Mouse (Mus musculus): ENCODE results near the gene Cdk5r1. TPM values are rescaled to one million over a fixed set of nuclear protein-coding genes. Genes with fewer than 3 reads are reported as not detected.
A peak's percentile ranks its signal among the peaks of the same experiment; 100 is the strongest.

Gene Cdk5r1
- total and polyA plus RNA-seq, 3 experiments, result 1.1 to 1.2 TPM; not detected in 1

- Histone ChIP-seq H3K9me3 (replicated peaks; ENCODE audit: insufficient read depth, low read length) (no peaks in the 10 kb centered on the region), H3K4me1 (ENCODE audit: control insufficient read depth in 1 of 2, insufficient read depth in 2 of 2, low read length in 2 of 2) (peaks cover 0 to 17% of the 10 kb centered on the region in 2 experiments; a peak in 1 of 4 replicates), H3K36me3 (ENCODE audit: control insufficient read depth in 1 of 2, insufficient read depth in 2 of 2, low read length in 2 of 2) (peaks cover under 1 to 10% of the 10 kb centered on the region in 2 experiments; a peak in 3 of 4 replicates), H3K9ac (ENCODE audit: control insufficient read depth, low read depth, low read length, poor library complexity, severe bottlenecking) (no peak overlapping the region; the same call in 1 of the 2 replicates), H3K27ac (ENCODE audit: control insufficient read depth, low read depth, low read length) (no peak overlapping the region), H3K27me3 (ENCODE audit: control insufficient read depth in 1 of 2, insufficient read depth in 2 of 2, low read length in 2 of 2) (no peaks in the 10 kb centered on the region), H3K79me2 (ENCODE audit: control insufficient read depth, insufficient read depth, low read length, poor library complexity) (peaks cover 2% of the 10 kb centered on the region; the same call in 1 of the 2 replicates), H3K4me3 (ENCODE audit: control insufficient read depth in 1 of 2, insufficient read depth in 1 of 2, low read depth in 2 of 2, low read length in 2 of 2) (no peak overlapping the region)
- DNase-seq (ENCODE audit: low read depth, low spot score), result peak; percentile 26
- TF ChIP-seq MXI1 (IDR thresholded peaks at IDR 0.05; ENCODE audit: low read depth, low read length) (no peak), MAZ (IDR thresholded peaks at IDR 0.05; ENCODE audit: low read depth, low read length) (no peak), CHD1 (IDR thresholded peaks at IDR 0.05; ENCODE audit: low read depth, low read length) (no peak), SIN3A (IDR thresholded peaks at IDR 0.05; ENCODE audit: low read length) (no peak), JUND (IDR thresholded peaks at IDR 0.05; ENCODE audit: low read depth, low read length) (no peak), TCF12 (IDR thresholded peaks at IDR 0.05; ENCODE audit: low read depth, low read length) (no peak), ELF1 (IDR thresholded peaks at IDR 0.05; ENCODE audit: low read depth, low read length) (no peak), MAFK (IDR thresholded peaks at IDR 0.05; ENCODE audit: borderline replicate concordance, low read depth, low read length) (no peak), ZNF384 (IDR thresholded peaks at IDR 0.05; ENCODE audit: low read depth, low read length) (no peak), BHLHE40 (IDR thresholded peaks at IDR 0.05; ENCODE audit: borderline replicate concordance, low read depth, low read length) (no peak), GABPA (IDR thresholded peaks at IDR 0.05; ENCODE audit: low read depth, low read length) (no peak), SMC3 (IDR thresholded peaks at IDR 0.05; ENCODE audit: low read depth, low read length) (no peak), CTCF (IDR thresholded peaks at IDR 0.05 in 2 of 3, conservative IDR thresholded peaks at IDR 0.05 in 1 of 3; ENCODE audit: control insufficient read depth in 1 of 3, insufficient read depth in 1 of 3, low read depth in 2 of 3, low read length in 3 of 3, poor library complexity in 1 of 3, severe bottlenecking in 1 of 3) (no peak), POLR2AphosphoS5 (IDR thresholded peaks at IDR 0.05; ENCODE audit: borderline replicate concordance, low read depth, low read length) (no peak), RCOR1 (IDR thresholded peaks at IDR 0.05; ENCODE audit: low read depth, low read length) (no peak), NELFE (IDR thresholded peaks at IDR 0.05; ENCODE audit: low read depth, low read length) (no peak), USF1 (IDR thresholded peaks at IDR 0.05; ENCODE audit: low read depth, low read length) (no peak), CHD2 (IDR thresholded peaks at IDR 0.05; ENCODE audit: low read length) (no peak), MYB (IDR thresholded peaks at IDR 0.05; ENCODE audit: low read depth, low read length) (no peak), TBP (IDR thresholded peaks at IDR 0.05; ENCODE audit: low read depth, low read length) (no peak)
Observed at GRCm38 (mm10) chr11:80475544-80475943, 1.3 kb upstream of the Cdk5r1 start.

All from MEL (cell line).